Mouse (Mus musculus) stomach, embryonic 14.5 days (tissue): Measurements from ENCODE around the gene Abi3. TPM values are rescaled to one million over a fixed set of nuclear protein-coding genes. Genes with fewer than 3 reads are reported as not detected.

ENCODE experiments used
- ATAC-seq: fragments of 200-750 bp; cut with Nextera tagmentation; 2 replicates; pipeline ENCODE4 v1.8.0; 2017; ENCODE audit warnings: low read depth, moderate TSS enrichment; ENCODE audit not compliant: insufficient number of reproducible peaks, insufficient read depth, low FRiP score
- H3K27ac ChIP-seq: fragments of 300-500 bp; sonication (generic); 2 replicates; pipeline ENCODE4 v1.5.1; 2014; ENCODE audit warnings: mild to moderate bottlenecking, low read length, moderate library complexity, mixed read lengths
- H3K27me3 ChIP-seq: fragments of 300-500 bp; sonication (generic); 2 replicates; pipeline ENCODE4 v1.6.1; 2014; ENCODE audit warnings: low read length, control low read depth, mixed read lengths; ENCODE audit not compliant: control insufficient read depth, insufficient read depth
- H3K36me3 ChIP-seq: fragments of 300-500 bp; sonication (generic); 2 replicates; pipeline ENCODE4 v1.6.1; 2014; ENCODE audit warnings: mild to moderate bottlenecking, control low read depth, low read length, moderate library complexity, mixed read lengths; ENCODE audit not compliant: control insufficient read depth, insufficient read depth
- H3K4me1 ChIP-seq: fragments of 300-500 bp; sonication (generic); 2 replicates; pipeline ENCODE4 v1.6.1; 2014; ENCODE audit warnings: low read length, control low read depth, mixed read lengths; ENCODE audit not compliant: control insufficient read depth, insufficient read depth
- H3K4me2 ChIP-seq: fragments of 300-500 bp; sonication (generic); replicated peaks from 2 replicates; pipeline ENCODE4 v1.6.1; 2014; ENCODE audit warnings: low read depth, low read length, control low read depth
- H3K4me3 ChIP-seq: fragments of 300-500 bp; sonication (generic); 2 replicates; pipeline ENCODE4 v1.5.1; 2014; ENCODE audit warnings: low read depth, low read length, control low read depth
- H3K9ac ChIP-seq: fragments of 300-500 bp; sonication (generic); replicated peaks from 2 replicates; pipeline ENCODE4 v1.6.1; 2014; ENCODE audit warnings: low read depth, mild to moderate bottlenecking, control low read depth, low read length, moderate library complexity, mixed read lengths
- H3K9me3 ChIP-seq: fragments of 300-500 bp; sonication (generic); 2 replicates; pipeline ENCODE4 v1.6.1; 2016; ENCODE audit warnings: low read depth, low read length, control low read depth; ENCODE audit not compliant: control insufficient read depth
- WGBS: fragments of 180-500 bp; shearing (Covaris S2); extraction: QIAGEN DNeasy Blood & Tissue Kit; methylation state at CpG from one replicate; pipeline ENCODE4 v1.1.7; 2014; 5-methylcytosine and 5-hydroxymethylcytosine counted together
- polyA plus RNA-seq: library from polyadenylated mRNA; unstranded; fragments of >200 nt; fragmentation: Nextera tagmentation; extraction: Ambion mirVana; gene quantifications from 2 replicates; pipeline ENCODE4 v1.2.1, GENCODE M21; 2014

Abi3 gene
- polyA plus RNA-seq, 1 experiment from 2014 or later = 3.7 TPM

DNA sequence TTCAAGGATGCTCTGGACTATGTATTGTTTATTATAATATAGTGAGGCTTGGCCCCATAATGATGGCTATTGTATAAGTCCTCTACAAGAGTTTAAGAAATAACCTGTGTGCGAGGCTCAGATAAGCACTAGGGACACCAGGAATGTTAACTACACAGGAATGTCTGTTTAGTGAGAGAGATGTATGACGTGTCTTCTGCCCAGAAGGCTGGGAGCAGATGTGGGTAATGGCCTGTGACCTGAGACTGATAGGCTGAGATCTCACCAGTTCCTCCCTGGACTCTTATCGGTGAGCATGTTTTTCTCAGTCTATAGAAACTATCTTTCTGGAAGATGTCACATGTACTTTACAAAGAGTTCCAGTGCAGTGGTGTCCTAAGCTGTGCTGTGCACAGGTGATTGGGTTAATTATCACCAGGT lies 17.8 kb upstream of the Abi3 start:
- Histone ChIP-seq H3K27ac (no peak overlapping the region), H3K4me2 (peak overlapping the region; percentile 59), H3K9me3 (no peaks in the 10 kb centered on the region), H3K4me1 (peaks cover 13% of the 10 kb centered on the region; the same call in 1 of the 2 replicates), H3K27me3 (no peaks in the 10 kb centered on the region), H3K36me3 (no peaks in the 10 kb centered on the region), H3K4me3 (peak overlapping the region; percentile 76), H3K9ac (peak overlapping the region; percentile 57; the same call in 1 of the 2 replicates)
- WGBS = 14% methylated on average over 3 of the region's 3 CpGs
- no peak for ATAC-seq

GRCm38 (mm10) chr11:95859468-95859855 lies 17.2 kb upstream of the Abi3 start:
- peak; percentile 37; the same call in 1 of the 2 replicates for ATAC-seq
- 0% methylated on average over 35 of the region's 35 CpGs for WGBS
- H3K9me3 ChIP-seq = no peaks in the 10 kb centered on the region
- H3K27ac ChIP-seq = peak overlapping the region; percentile 95
- H3K4me3 ChIP-seq = peak overlapping the region; percentile 76
- peaks cover 13% of the 10 kb centered on the region; the same call in 1 of the 2 replicates for H3K4me1 ChIP-seq
- H3K36me3 ChIP-seq = no peaks in the 10 kb centered on the region
- peak overlapping the region; percentile 59 for H3K4me2 ChIP-seq
- H3K27me3 ChIP-seq = no peaks in the 10 kb centered on the region
- peak overlapping the region; percentile 57 for H3K9ac ChIP-seq

DNA sequence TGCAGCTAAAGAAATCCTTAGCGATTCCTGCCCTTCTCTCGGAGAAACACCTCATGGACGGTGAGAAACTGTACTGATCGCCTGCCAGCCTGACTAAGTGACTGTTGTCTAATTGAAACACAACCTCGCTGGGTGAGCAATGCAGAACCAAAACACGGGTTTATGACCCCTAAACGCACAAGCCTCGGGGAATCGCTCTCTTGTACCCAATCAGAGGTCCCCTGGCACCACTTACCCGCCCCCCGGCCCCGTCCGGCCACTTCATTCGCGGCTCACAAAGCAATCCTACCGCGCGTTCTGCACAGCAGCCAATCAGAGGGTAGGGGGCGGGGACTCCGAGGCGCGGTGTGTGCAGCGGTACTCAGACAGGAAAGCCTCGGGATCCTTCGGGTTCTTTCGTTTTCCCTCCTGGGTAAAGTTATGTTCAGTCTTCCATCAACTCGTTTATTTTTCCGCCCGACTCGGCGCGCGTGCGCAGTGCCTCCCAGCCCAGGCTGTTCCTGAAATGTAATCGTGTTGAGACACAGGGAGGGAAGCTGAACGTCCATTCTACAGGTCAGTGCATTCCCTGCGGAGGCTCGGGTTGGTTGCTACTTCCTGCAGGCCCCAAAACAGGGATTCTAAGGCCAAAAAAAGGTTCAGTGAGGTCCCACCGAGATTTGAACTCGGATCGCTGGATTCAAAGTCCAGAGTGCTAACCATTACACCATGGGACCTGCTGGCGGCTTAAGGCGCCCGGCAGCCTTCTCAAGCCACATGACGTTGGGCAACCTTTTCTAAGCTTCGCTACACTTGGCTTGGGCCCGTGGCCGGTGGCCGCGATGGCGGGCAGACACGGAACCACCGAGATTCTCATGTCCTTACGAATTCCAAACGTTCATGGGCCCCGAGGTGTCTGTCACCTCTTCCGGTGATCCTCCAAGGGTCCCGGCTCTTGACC lies 16.5 kb upstream of the Abi3 start:
- H3K9ac ChIP-seq = peak overlapping the region; percentile 57
- peak overlapping the region; percentile 59 for H3K4me2 ChIP-seq
- peak overlapping the region; percentile 76 for H3K4me3 ChIP-seq
- H3K4me1 ChIP-seq = peaks cover 13% of the 10 kb centered on the region; the same call in 1 of the 2 replicates
- WGBS = under 1% methylated on average over 58 of the region's 58 CpGs
- H3K36me3 ChIP-seq = no peaks in the 10 kb centered on the region
- no peaks in the 10 kb centered on the region for H3K27me3 ChIP-seq
- no peaks in the 10 kb centered on the region for H3K9me3 ChIP-seq
- H3K27ac ChIP-seq = peak overlapping the region; percentile 95
- ATAC-seq = peak; percentile 98

- no peaks in the 10 kb centered on the region for H3K9me3 ChIP-seq
- H3K9ac ChIP-seq = peak overlapping the region; percentile 45; the same call in 1 of the 2 replicates
- H3K4me1 ChIP-seq = peaks cover 13% of the 10 kb centered on the region; the same call in 1 of the 2 replicates
- peak overlapping the region; percentile 59 for H3K4me2 ChIP-seq
- 18% methylated on average over 21 of the region's 21 CpGs for WGBS
- H3K4me3 ChIP-seq = peak overlapping the region; percentile 76
- H3K36me3 ChIP-seq = no peaks in the 10 kb centered on the region
- no peak for ATAC-seq
- H3K27ac ChIP-seq = peak overlapping the region; percentile 53
- no peaks in the 10 kb centered on the region for H3K27me3 ChIP-seq
Observed at GRCm38 (mm10) chr11:95857716-95858527, 15.6 kb upstream of the Abi3 start.

- Histone ChIP-seq H3K27ac (no peak overlapping the region), H3K4me1 (peaks cover 13% of the 10 kb centered on the region; the same call in 1 of the 2 replicates), H3K4me2 (no peak overlapping the region), H3K4me3 (no peak overlapping the region), H3K9me3 (no peaks in the 10 kb centered on the region), H3K36me3 (no peaks in the 10 kb centered on the region), H3K9ac (no peak overlapping the region), H3K27me3 (no peaks in the 10 kb centered on the region)
- 86% methylated on average over 4 of the region's 4 CpGs for WGBS
- no peak for ATAC-seq
Observed at GRCm38 (mm10) chr11:95857306-95857705, 15.0 kb upstream of the Abi3 start.

GRCm38 (mm10) chr11:95853684-95854083 lies 11.4 kb upstream of the Abi3 start:
- Histone ChIP-seq H3K36me3 (no peaks in the 10 kb centered on the region), H3K9ac (no peak overlapping the region), H3K9me3 (no peaks in the 10 kb centered on the region), H3K27me3 (no peaks in the 10 kb centered on the region), H3K4me2 (no peak overlapping the region), H3K4me1 (0 out of 2 replicates have a peak, but pooled peaks cover 6% of the 10 kb centered on the region), H3K4me3 (no peak overlapping the region), H3K27ac (no peak overlapping the region)
- 48% methylated on average over 5 of the region's 5 CpGs for WGBS
- ATAC-seq = no peak

DNA sequence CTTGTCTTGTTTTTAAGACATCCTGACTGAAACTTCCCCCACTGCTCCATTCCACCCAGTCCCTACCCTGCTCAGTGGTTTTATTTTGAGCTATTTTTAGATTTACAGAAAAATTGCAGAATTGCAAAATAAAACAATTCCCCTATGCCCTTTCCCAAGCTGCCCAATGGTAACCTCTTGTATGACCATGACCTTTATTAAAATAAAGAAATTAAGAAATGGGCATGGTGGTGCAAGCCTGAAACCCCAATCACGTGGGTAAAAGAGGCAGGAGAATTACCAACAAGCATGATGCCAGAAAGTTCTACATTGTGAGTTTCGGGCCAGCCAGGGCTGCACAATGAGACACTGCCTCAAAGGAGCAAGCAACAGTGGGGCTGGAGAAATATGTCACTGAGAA lies 8.6 kb upstream of the Abi3 start:
- Histone ChIP-seq H3K36me3 (no peaks in the 10 kb centered on the region), H3K27ac (no peak overlapping the region), H3K9me3 (no peaks in the 10 kb centered on the region), H3K27me3 (no peaks in the 10 kb centered on the region), H3K4me1 (no peaks in the 10 kb centered on the region), H3K9ac (no peak overlapping the region), H3K4me2 (no peak overlapping the region), H3K4me3 (no peak overlapping the region)
- WGBS = 79% methylated on average over 2 of the region's 2 CpGs
- ATAC-seq = no peak

- WGBS = 79% methylated on average over 4 of the region's 4 CpGs
- Histone ChIP-seq H3K9ac (no peak overlapping the region), H3K4me2 (no peak overlapping the region), H3K9me3 (no peaks in the 10 kb centered on the region), H3K27ac (no peak overlapping the region), H3K27me3 (no peaks in the 10 kb centered on the region), H3K36me3 (no peaks in the 10 kb centered on the region), H3K4me3 (no peak overlapping the region), H3K4me1 (0 out of 2 replicates have a peak, but pooled peaks cover 4% of the 10 kb centered on the region)
- ATAC-seq = no peak
Observed at GRCm38 (mm10) chr11:95844935-95845334, 2.7 kb upstream of the Abi3 start.
